Mouse (Mus musculus) E14TG2a.4 (cell line): ENCODE data around the gene Ahnak.

Source experiments
- CTCF ChIP-seq: conservative IDR thresholded peaks from 2 replicates; pipeline ENCODE4 v1.5.1; 2014; ENCODE audit warnings: low read length
- NANOG ChIP-seq: IDR thresholded peaks from 2 replicates; pipeline ENCODE4 v1.6.1; 2014; ENCODE audit warnings: borderline replicate concordance, low read length, mixed read lengths

DNA sequence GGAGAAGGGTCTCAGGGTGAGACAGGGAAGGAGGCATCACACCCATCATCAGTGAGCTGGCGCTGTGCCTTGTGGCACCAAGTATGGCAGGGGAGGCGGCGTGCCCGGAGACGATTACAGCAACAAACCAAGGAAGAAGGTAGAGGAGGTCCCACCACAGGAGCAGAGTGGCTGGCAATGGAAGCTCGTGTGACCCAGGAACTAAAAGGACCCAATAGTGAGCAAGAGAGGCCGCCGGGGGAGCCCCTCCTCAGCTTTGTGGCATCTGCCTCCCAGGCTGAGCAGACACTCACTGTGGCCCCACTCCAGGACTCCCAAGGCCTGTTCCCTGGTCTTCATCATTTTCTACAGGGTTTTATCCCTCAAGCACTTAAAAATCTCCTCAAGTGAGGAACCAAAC lies 23.3 kb upstream of the Ahnak start:
- TF ChIP-seq NANOG, result no peak
- no peak for TF ChIP-seq CTCF
